Mouse (Mus musculus): ENCODE results near the gene Ccr4.

DNA sequence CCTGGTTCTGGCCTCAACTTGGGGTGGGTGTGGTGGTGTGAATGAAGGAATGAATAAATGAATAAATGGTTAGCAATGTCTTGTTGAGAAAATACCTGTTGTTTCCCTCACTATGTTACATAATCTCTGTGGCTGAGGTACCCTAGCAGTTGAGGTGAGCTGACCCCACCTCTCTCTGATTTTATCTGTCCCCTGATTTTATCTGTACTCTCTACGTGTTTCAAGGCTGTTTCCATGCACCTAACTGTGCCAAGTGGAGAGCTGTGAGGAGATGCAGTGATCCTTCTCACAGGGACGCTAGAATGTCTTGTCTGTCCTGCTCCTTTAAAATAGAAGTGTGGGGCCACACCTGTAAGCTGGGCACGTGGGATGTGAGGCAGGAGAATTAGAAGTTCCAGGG, 46.3 kb downstream of the Ccr4 start:
- TF ChIP-seq CTCF (IDR thresholded peaks at IDR 0.05; ENCODE audit: low read depth, low read length) (no peak), POLR2A (IDR thresholded peaks at IDR 0.05; ENCODE audit: extremely low read depth, insufficient read depth, low read length) (no peak)
